26 mouse cellular contexts compared by ENCODE assay signal in the genomic region with DNA sequence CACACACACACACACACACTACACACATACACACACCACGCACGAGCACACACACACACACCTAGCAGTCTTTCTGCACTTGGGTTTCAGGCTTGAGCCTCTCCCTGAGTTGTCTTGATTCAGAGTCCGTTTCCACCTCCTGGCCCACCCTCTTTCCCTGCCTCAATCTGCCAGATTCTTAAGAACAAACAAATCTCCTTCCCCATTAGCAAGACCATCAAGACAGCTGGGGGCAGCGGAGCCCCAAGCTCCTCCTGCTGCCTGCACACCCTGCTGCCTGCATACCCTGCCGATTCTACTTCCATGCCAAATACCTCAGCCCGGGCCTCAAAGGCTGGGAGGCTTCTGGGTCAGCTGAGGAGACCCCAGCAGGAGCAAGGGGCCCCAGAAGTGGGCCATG. TPM values are rescaled to one million over a fixed set of nuclear protein-coding genes. Genes with fewer than 3 reads are reported as not detected.
DNase-seq lines count a peak whose midpoint lies in the region; ATAC-seq lines count a peak whose summit lies in the region.
"Had no signal": no experiment of that assay in that cellular context is flagged by ENCODE, and none has a peak within 500 bp of the region (broad histone marks: within the 10 kb centered on the region; RNA-seq: fewer than 3 reads in every experiment).

No protein-coding gene starts in this region.

- WGBS in hindbrain, embryonic 16.5 days, result 39% methylated on average over 6 of the region's 6 CpGs
- WGBS in hindbrain, embryonic 14.5 days, result 39% methylated on average over 6 of the region's 6 CpGs
- 35% methylated on average over 6 of the region's 6 CpGs for WGBS in neural tube, embryonic 13.5 days
- 38% methylated on average over 6 of the region's 6 CpGs for whole genome bisulfite sequencing in neural tube, embryonic 15.5 days
- WGBS in limb, embryonic 11.5 days, result 34% methylated on average over 6 of the region's 6 CpGs

- 0 out of 2 replicates have a peak overlapping the region, but pooled peaks have one; percentile 42 for H3K27ac ChIP-seq in hindbrain, embryonic 16.5 days (ENCODE audit: low read depth, low read length)
- no peak overlapping the region; the same call in 1 of the 2 replicates for H3K27ac ChIP-seq in hindbrain, embryonic 14.5 days
- 0 out of 2 replicates have a peak overlapping the region, but pooled peaks have one; percentile 9 for H3K27ac ChIP-seq in neural tube, embryonic 13.5 days (replicated peaks)
- H3K27ac ChIP-seq in neural tube, embryonic 15.5 days (replicated peaks), result no peak overlapping the region
- no peak overlapping the region for H3K27ac ChIP-seq in limb, embryonic 11.5 days (replicated peaks; ENCODE audit: low read depth, low read length)
- H3K27ac ChIP-seq: embryonic facial prominence, embryonic 15.5 days; forebrain, embryonic 15.5 days; heart, embryonic 13.5 days; kidney, embryonic 15.5 days; layer of hippocampus, adult 2 months; liver, embryonic 14.5 days; macrophage had no signal

- H3K27me3 ChIP-seq in hindbrain, embryonic 16.5 days (replicated peaks; ENCODE audit: control insufficient read depth, insufficient read depth, low read length), result peaks cover 7% of the 10 kb centered on the region; the same call in 1 of the 2 replicates
- H3K27me3 ChIP-seq in hindbrain, embryonic 14.5 days (ENCODE audit: control insufficient read depth, insufficient read depth, low read length), result peaks cover 4% of the 10 kb centered on the region; the same call in 1 of the 2 replicates
- peaks cover 24% of the 10 kb centered on the region for H3K27me3 ChIP-seq in neural tube, embryonic 13.5 days
- peaks cover 22% of the 10 kb centered on the region for H3K27me3 ChIP-seq in neural tube, embryonic 15.5 days (replicated peaks)
- H3K27me3 ChIP-seq in limb, embryonic 11.5 days (ENCODE audit: control insufficient read depth, insufficient read depth, low read length), result no peaks in the 10 kb centered on the region

- no peak overlapping the region for H3K4me2 ChIP-seq in hindbrain, embryonic 16.5 days (ENCODE audit: low read length)
- H3K4me2 ChIP-seq in hindbrain, embryonic 14.5 days (replicated peaks), result no peak overlapping the region
- H3K4me2 ChIP-seq in neural tube, embryonic 13.5 days, result no peak overlapping the region
- no peak overlapping the region for H3K4me2 ChIP-seq in neural tube, embryonic 15.5 days
- H3K4me2 ChIP-seq in limb, embryonic 11.5 days (ENCODE audit: low read depth, severe bottlenecking), result no peak overlapping the region
- H3K4me2 ChIP-seq: embryonic facial prominence, embryonic 15.5 days; forebrain, embryonic 15.5 days; heart, embryonic 13.5 days; kidney, embryonic 15.5 days had no signal

- DNase-seq in embryo, embryonic 10 days (ENCODE audit: low spot score), result peak; percentile 9
- no peak for DNase-seq in embryo, embryonic 9.5 days (ENCODE audit: extremely low spot score)
- no peak for DNase-seq in hindbrain, embryonic 14.5 days (ENCODE audit: low spot score)
- peak; percentile 25 for DNase-seq in limb, embryonic 11.5 days (ENCODE audit: low spot score)
- DNase-seq in gastrocnemius, adult 8-10 months (ENCODE audit: low spot score in 2 of 2), result no peak
- DNase-seq: adrenal gland, postnatal 14 days; cerebellum, adult 11-12 months; cerebellum, adult 9-11 months; heart, postnatal 10 days; kidney, adult 11 months; kidney, postnatal 36 days; liver; lung, adult 2 months; lung, postnatal 10 days had no signal

- no peak overlapping the region for H3K4me3 ChIP-seq in hindbrain, embryonic 16.5 days (ENCODE audit: low read length)
- H3K4me3 ChIP-seq in hindbrain, embryonic 14.5 days (replicated peaks; ENCODE audit: low read length), result no peak overlapping the region
- no peak overlapping the region for H3K4me3 ChIP-seq in neural tube, embryonic 13.5 days
- H3K4me3 ChIP-seq in neural tube, embryonic 15.5 days (replicated peaks), result no peak overlapping the region
- no peak overlapping the region for H3K4me3 ChIP-seq in limb, embryonic 11.5 days (ENCODE audit: low read depth, low read length)
- H3K4me3 ChIP-seq: embryonic facial prominence, embryonic 15.5 days; forebrain, embryonic 15.5 days; heart, embryonic 13.5 days; kidney, embryonic 15.5 days; layer of hippocampus, adult 2 months had no signal

- no peaks in the 10 kb centered on the region for H3K36me3 ChIP-seq in hindbrain, embryonic 16.5 days (ENCODE audit: control insufficient read depth, insufficient read depth, low read length)
- H3K36me3 ChIP-seq in hindbrain, embryonic 14.5 days (replicated peaks; ENCODE audit: control insufficient read depth, insufficient read depth), result no peaks in the 10 kb centered on the region
- H3K36me3 ChIP-seq in neural tube, embryonic 13.5 days, result no peaks in the 10 kb centered on the region
- H3K36me3 ChIP-seq in neural tube, embryonic 15.5 days, result no peaks in the 10 kb centered on the region
- H3K36me3 ChIP-seq in limb, embryonic 11.5 days (ENCODE audit: control insufficient read depth, insufficient read depth, low read length), result no peaks in the 10 kb centered on the region
- H3K36me3 ChIP-seq: embryonic facial prominence, embryonic 15.5 days; forebrain, embryonic 15.5 days; G1E; heart, embryonic 13.5 days; kidney, embryonic 15.5 days had no signal

- H3K4me1 ChIP-seq in hindbrain, embryonic 16.5 days (ENCODE audit: control insufficient read depth, insufficient read depth, low read depth, low read length), result peaks cover 18% of the 10 kb centered on the region
- H3K4me1 ChIP-seq in hindbrain, embryonic 14.5 days (replicated peaks; ENCODE audit: control insufficient read depth, insufficient read depth, low read length), result peaks cover 26% of the 10 kb centered on the region
- H3K4me1 ChIP-seq in neural tube, embryonic 13.5 days (replicated peaks), result peaks cover 32% of the 10 kb centered on the region
- H3K4me1 ChIP-seq in neural tube, embryonic 15.5 days, result peaks cover 37% of the 10 kb centered on the region
- peaks cover 9% of the 10 kb centered on the region for H3K4me1 ChIP-seq in limb, embryonic 11.5 days (ENCODE audit: control insufficient read depth, insufficient read depth, low read length)

- no peaks in the 10 kb centered on the region for H3K9me3 ChIP-seq in hindbrain, embryonic 16.5 days (ENCODE audit: control insufficient read depth, low read length)
- H3K9me3 ChIP-seq in hindbrain, embryonic 14.5 days (ENCODE audit: control insufficient read depth, low read length), result no peaks in the 10 kb centered on the region
- H3K9me3 ChIP-seq in neural tube, embryonic 13.5 days, result no peaks in the 10 kb centered on the region
- H3K9me3 ChIP-seq in neural tube, embryonic 15.5 days (replicated peaks), result no peaks in the 10 kb centered on the region
- H3K9me3 ChIP-seq in limb, embryonic 11.5 days (ENCODE audit: control insufficient read depth, low read length), result no peaks in the 10 kb centered on the region
- H3K9me3 ChIP-seq: embryonic facial prominence, embryonic 15.5 days; forebrain, embryonic 15.5 days; heart, embryonic 13.5 days; kidney, embryonic 15.5 days had no signal

- ATAC-seq in hindbrain, embryonic 16.5 days, result no peak
- no peak for ATAC-seq in hindbrain, embryonic 14.5 days (ENCODE audit: low FRiP score)
- ATAC-seq in neural tube, embryonic 13.5 days (ENCODE audit: low read depth), result no peak
- no peak for ATAC-seq in neural tube, embryonic 15.5 days (ENCODE audit: low FRiP score)
- no peak for ATAC-seq in limb, embryonic 11.5 days (ENCODE audit: insufficient number of reproducible peaks, low FRiP score, low TSS enrichment, low read depth)
- ATAC-seq: forebrain, embryonic 15.5 days; inflammation-experienced regulatory T-cells, adult 6 months had no signal

- 0 out of 2 replicates have a peak overlapping the region, but pooled peaks have one; percentile 11 for H3K9ac ChIP-seq in hindbrain, embryonic 16.5 days (ENCODE audit: low read depth, low read length)
- no peak overlapping the region for H3K9ac ChIP-seq in hindbrain, embryonic 14.5 days
- H3K9ac ChIP-seq in neural tube, embryonic 13.5 days, result no peak overlapping the region
- H3K9ac ChIP-seq in neural tube, embryonic 15.5 days (replicated peaks), result no peak overlapping the region; the same call in 1 of the 2 replicates
- no peak overlapping the region for H3K9ac ChIP-seq in limb, embryonic 11.5 days (ENCODE audit: low read length)
- H3K9ac ChIP-seq: embryonic facial prominence, embryonic 15.5 days; forebrain, embryonic 15.5 days; heart, embryonic 13.5 days; kidney, embryonic 15.5 days; liver, embryonic 14.5 days had no signal

RNA-seq across cellular contexts. Expression of a gene that starts 27.7 kb away (rescaled TPM):
- polyA plus RNA-seq in hindbrain, embryonic 16.5 days (2015; fragmentation: Nextera tagmentation; extraction: Ambion mirVana), result 578 and 579 TPM in 2 replicates
- 694 and 869 TPM in 2 replicates for polyA plus RNA-seq in hindbrain, embryonic 14.5 days (2014; fragmentation: Nextera tagmentation; extraction: Ambion mirVana)
- 821 and 850 TPM in 2 replicates for polyA plus RNA-seq in neural tube, embryonic 13.5 days (2015; fragmentation: Nextera tagmentation; extraction: Ambion mirVana)
- polyA plus RNA-seq in neural tube, embryonic 15.5 days (2015; fragmentation: Nextera tagmentation; extraction: Ambion mirVana), result 804 and 844 TPM in 2 replicates
- polyA plus RNA-seq in limb, embryonic 11.5 days (2014; fragmentation: Nextera tagmentation; extraction: Ambion mirVana), result 1,033 and 1,082 TPM in 2 replicates
- total RNA-seq in gastrocnemius, adult 8-10 months (2022), result 100 to 1,000 TPM; 528 to 780 (median 621) TPM

RNA-seq across cellular contexts. Expression of a gene that starts 34.6 kb away (rescaled TPM):
- polyA plus RNA-seq in hindbrain, embryonic 16.5 days (2015; fragmentation: Nextera tagmentation; extraction: Ambion mirVana), result 31.6 and 40.7 TPM in 2 replicates
- polyA plus RNA-seq in hindbrain, embryonic 14.5 days (2014; fragmentation: Nextera tagmentation; extraction: Ambion mirVana), result 32.0 and 35.1 TPM in 2 replicates
- polyA plus RNA-seq in neural tube, embryonic 13.5 days (2015; fragmentation: Nextera tagmentation; extraction: Ambion mirVana), result 38.8 and 39.1 TPM in 2 replicates
- polyA plus RNA-seq in neural tube, embryonic 15.5 days (2015; fragmentation: Nextera tagmentation; extraction: Ambion mirVana), result 30.0 and 31.0 TPM in 2 replicates
- polyA plus RNA-seq in limb, embryonic 11.5 days (2014; fragmentation: Nextera tagmentation; extraction: Ambion mirVana), result 9.5 and 10.0 TPM in 2 replicates
- total RNA-seq in gastrocnemius, adult 8-10 months (2022), result 10 to 100 TPM; 17.6 to 20.2 (median 19.4) TPM

Comparison
In these comparisons a context has a peak if more than half of its experiments do, and no peak if none do; other contexts are left out.
1. DNase-seq: peak in embryo, embryonic 10 days (single experiment) and limb, embryonic 11.5 days (single experiment); none in embryo, embryonic 9.5 days (single experiment), hindbrain, embryonic 14.5 days (single experiment) and gastrocnemius, adult 8-10 months (0 of 2).
2. H3K27ac ChIP-seq: peak in hindbrain, embryonic 16.5 days (single experiment) and neural tube, embryonic 13.5 days (single experiment); none in hindbrain, embryonic 14.5 days (single experiment), neural tube, embryonic 15.5 days (single experiment) and limb, embryonic 11.5 days (single experiment).